Mouse (Mus musculus) embryonic fibroblast, embryonic 13.5 days (primary cell): ENCODE results near the gene Osgin1. TPM values are rescaled to one million over a fixed set of nuclear protein-coding genes. Genes with fewer than 3 reads are reported as not detected.

Source experiments
- H3K27ac ChIP-seq: 2 replicates; pipeline ENCODE4 v1.5.1; 2012; ENCODE audit warnings: low read length, control low read depth, inconsistent platforms; ENCODE audit not compliant: insufficient read depth
- H3K4me1 ChIP-seq: 2 replicates; pipeline ENCODE4 v1.6.1; 2011; ENCODE audit warnings: low read length; ENCODE audit not compliant: control insufficient read depth, insufficient read depth
- H3K4me3 ChIP-seq: 2 replicates; pipeline ENCODE4 v1.5.1; 2011; ENCODE audit warnings: mild to moderate bottlenecking, control low read depth, low read length; ENCODE audit not compliant: insufficient read depth
- CTCF ChIP-seq: IDR thresholded peaks from 2 replicates; pipeline ENCODE4 v1.5.1; 2011; ENCODE audit warnings: mild to moderate bottlenecking, control low read depth, low read length, moderate library complexity, borderline replicate concordance; ENCODE audit not compliant: insufficient read depth
- POLR2A ChIP-seq: IDR thresholded peaks from 2 replicates; pipeline ENCODE4 v1.6.1; 2011; ENCODE audit warnings: low read depth, mild to moderate bottlenecking, control low read depth, low read length, moderate library complexity
- polyA plus RNA-seq: library from polyadenylated mRNA; stranded (reverse); fragments of >200 nt; gene quantifications from 2 replicates; pipeline ENCODE4 v1.2.4, GENCODE M21; 2011; ENCODE audit warnings: low read depth; ENCODE audit not compliant: missing spikeins, insufficient read length

Osgin1 gene
- polyA plus RNA-seq, 1 experiment = 2.6 TPM

DNA sequence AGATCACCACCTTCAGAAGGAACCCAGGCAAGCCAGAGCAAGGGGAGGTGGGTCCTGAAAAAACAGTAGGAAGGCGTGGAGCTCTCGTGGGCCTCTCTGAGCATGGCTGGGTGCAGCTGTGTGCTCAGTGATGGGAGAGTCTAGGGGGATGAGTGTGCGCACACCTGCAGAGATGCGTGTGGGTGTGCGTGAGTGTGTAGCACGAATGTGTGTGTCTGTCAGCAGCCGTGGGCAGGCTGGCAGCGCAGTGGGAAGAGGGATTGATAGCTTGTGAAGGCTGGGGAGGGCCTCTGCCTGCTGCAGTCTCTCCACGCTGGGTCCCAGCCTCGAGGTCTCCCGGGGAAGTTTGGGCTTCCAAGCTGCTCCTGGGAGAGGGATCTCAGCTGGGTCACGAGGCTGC is 15.7 kb downstream of the Osgin1 start:
- Histone ChIP-seq H3K4me1 (no peaks in the 10 kb centered on the region), H3K4me3 (no peak overlapping the region), H3K27ac (no peak overlapping the region)
- TF ChIP-seq POLR2A = no peak
- no peak for TF ChIP-seq CTCF

GRCm38 (mm10) chr8:119451131-119451530 is 17.2 kb downstream of the Osgin1 start:
- no peak overlapping the region for H3K4me3 ChIP-seq
- no peak for TF ChIP-seq POLR2A
- no peak overlapping the region for H3K27ac ChIP-seq
- H3K4me1 ChIP-seq = no peaks in the 10 kb centered on the region

DNA sequence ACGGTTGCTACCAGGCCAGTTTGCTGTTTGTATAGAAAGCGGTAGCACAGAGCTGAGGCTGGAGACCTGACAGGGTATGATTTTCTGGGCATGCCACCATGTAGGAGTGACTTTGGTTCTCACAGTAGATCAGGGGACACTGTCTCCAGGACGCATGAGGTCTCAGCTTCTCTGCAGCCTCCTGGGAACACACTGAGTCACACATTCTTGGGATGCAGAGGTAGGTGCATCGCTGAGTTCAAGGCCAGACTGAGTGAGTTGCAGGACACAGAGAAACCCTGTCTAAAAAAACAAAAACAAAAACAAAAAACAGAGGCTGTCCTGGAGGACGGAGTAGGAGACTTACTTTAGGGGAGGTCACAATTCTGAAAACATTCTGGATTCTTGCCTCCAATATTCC is 19.0 kb downstream of the Osgin1 start:
- Histone ChIP-seq H3K4me3 (no peak overlapping the region), H3K4me1 (no peaks in the 10 kb centered on the region), H3K27ac (no peak overlapping the region)
- TF ChIP-seq CTCF (no peak), POLR2A (no peak)

GRCm38 (mm10) chr8:119456045-119456444 is 22.1 kb downstream of the Osgin1 start:
- H3K27ac ChIP-seq = no peak overlapping the region
- no peak overlapping the region for H3K4me3 ChIP-seq
- H3K4me1 ChIP-seq = no peaks in the 10 kb centered on the region
- TF ChIP-seq POLR2A = no peak
- no peak for TF ChIP-seq CTCF

DNA sequence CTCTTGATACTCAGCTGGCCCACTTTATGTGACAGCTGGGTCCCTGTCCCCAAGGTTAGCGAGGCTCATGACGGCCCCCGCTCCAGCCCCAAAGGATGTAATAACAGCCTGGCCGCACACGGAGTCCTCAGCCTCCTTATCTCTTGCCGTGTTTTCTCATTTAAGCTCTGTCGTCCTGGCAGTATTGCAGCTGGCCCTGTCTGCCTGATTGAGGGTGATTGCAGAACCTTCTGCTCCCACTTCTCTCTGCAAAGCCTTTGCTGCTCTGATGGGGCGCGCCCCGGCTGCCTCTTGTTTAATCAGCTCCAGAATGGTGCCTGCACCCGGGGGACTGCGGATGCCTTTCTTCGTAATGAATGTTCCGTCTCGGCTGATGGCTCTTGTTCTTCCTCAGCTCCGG is 25.8 kb downstream of the Osgin1 start:
- Histone ChIP-seq H3K27ac (no peak overlapping the region), H3K4me1 (no peaks in the 10 kb centered on the region), H3K4me3 (no peak overlapping the region)
- TF ChIP-seq CTCF (no peak), POLR2A (no peak)

- Histone ChIP-seq H3K27ac (no peak overlapping the region), H3K4me3 (no peak overlapping the region), H3K4me1 (no peaks in the 10 kb centered on the region)
- no peak for TF ChIP-seq CTCF
- TF ChIP-seq POLR2A = no peak
These were observed 27.4 kb downstream of the Osgin1 start for GRCm38 (mm10) chr8:119461356-119461755.

GRCm38 (mm10) chr8:119463709-119464108 is 29.8 kb downstream of the Osgin1 start:
- TF ChIP-seq CTCF = no peak
- Histone ChIP-seq H3K4me3 (no peak overlapping the region), H3K27ac (no peak overlapping the region), H3K4me1 (no peaks in the 10 kb centered on the region)

- Histone ChIP-seq H3K4me1 (no peaks in the 10 kb centered on the region), H3K27ac (no peak overlapping the region), H3K4me3 (no peak overlapping the region)
- TF ChIP-seq CTCF (no peak), POLR2A (no peak)
These were observed 32.2 kb downstream of the Osgin1 start for GRCm38 (mm10) chr8:119466105-119466504.

DNA sequence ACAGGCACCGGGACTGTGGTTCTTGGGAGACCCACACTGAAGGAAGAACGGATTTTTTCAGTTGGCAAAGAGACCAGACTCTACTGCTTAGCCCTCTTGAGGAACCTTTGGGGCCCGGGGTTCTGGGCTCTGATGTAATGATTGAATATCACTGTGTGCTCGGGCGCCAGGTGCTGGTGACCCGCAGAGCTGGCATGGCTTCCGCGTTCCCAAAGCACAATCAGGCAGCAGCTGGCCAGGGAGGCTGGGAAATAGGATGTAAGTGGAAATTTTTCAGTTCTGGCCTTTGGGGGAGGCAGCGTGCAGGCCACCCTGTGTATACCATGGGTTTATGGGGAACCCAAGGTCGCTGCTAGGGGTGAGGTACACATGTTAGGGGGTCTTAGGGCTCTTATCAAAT is 32.9 kb downstream of the Osgin1 start:
- H3K4me3 ChIP-seq = no peak overlapping the region
- no peak overlapping the region for H3K27ac ChIP-seq
- no peaks in the 10 kb centered on the region for H3K4me1 ChIP-seq
- TF ChIP-seq POLR2A (no peak), CTCF (no peak)

DNA sequence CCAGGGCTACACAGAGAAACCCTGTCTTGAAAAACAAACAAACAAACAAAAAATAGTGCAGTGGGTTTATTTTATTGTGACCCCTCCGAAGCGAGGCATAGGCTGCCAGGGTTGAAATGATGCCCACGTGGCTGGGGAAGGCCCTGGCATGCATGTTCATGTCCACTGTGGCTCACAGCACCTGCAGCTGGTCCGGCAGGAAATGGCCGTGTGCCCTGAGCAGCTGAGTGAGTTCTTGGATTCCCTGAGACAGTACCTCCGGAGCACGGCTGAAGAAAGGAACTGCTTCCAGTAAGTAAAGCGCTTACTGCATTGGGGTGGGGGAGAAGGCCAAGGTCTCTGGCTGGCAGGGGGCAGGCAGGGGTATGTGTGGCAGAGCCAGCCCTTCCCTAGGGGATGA is 34.2 kb downstream of the Osgin1 start:
- Histone ChIP-seq H3K4me1 (no peaks in the 10 kb centered on the region), H3K4me3 (no peak overlapping the region), H3K27ac (no peak overlapping the region)
- TF ChIP-seq POLR2A (no peak), CTCF (no peak)

DNA sequence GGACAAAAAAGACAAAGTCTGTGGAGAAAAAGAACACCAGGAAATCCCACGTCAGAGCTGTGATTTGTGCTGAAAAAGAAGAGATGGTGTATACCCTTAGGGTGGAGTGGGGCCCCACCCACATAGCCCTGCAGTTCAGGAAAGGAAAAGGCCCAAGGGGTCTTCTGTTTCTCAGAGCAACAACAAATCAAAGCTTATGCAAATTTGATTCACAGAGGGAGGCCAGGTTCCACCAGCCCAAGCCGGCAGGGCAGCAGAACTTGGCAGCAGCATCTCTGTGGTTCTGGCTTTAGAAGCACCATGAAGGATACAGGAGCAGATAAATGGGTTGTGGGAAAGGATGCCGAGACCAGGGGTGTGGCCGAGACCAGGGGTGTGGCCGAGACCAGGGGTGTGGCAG is 44.8 kb downstream of the Osgin1 start:
- Histone ChIP-seq H3K4me3 (no peak overlapping the region), H3K4me1 (no peaks in the 10 kb centered on the region), H3K27ac (no peak overlapping the region)
- TF ChIP-seq POLR2A = no peak
- no peak for TF ChIP-seq CTCF
